Mouse (Mus musculus) ES-E14 (cell line): ENCODE measurements at regions not wholly inside any gene's neighbourhood (a gene's known extent, or its start where the extent isn't known, plus 50 kb on each side); places are given as distances from the start of the nearest gene placed in this dataset.

ENCODE experiments used
- CHD2 ChIP-seq: IDR thresholded peaks from 2 replicates; pipeline ENCODE4 v1.6.1; 2014; ENCODE audit warnings: mild to moderate bottlenecking, low read depth, low read length, inconsistent platforms
- HCFC1 ChIP-seq: IDR thresholded peaks from 2 replicates; pipeline ENCODE4 v1.6.1; 2012; ENCODE audit warnings: low read length, inconsistent platforms, borderline replicate concordance; ENCODE audit not compliant: insufficient read depth
- MAFK ChIP-seq: IDR thresholded peaks from 2 replicates; pipeline ENCODE4 v1.6.1; 2014; ENCODE audit warnings: mild to moderate bottlenecking, low read depth, low read length, inconsistent platforms; ENCODE audit not compliant: insufficient read depth
- ZC3H11A ChIP-seq: IDR thresholded peaks from 2 replicates; pipeline ENCODE4 v1.6.1; 2012; ENCODE audit warnings: low read depth, mild to moderate bottlenecking, inconsistent platforms, low read length, borderline replicate concordance
- ZNF384 ChIP-seq: IDR thresholded peaks from 2 replicates; pipeline ENCODE4 v1.6.1; 2012; ENCODE audit warnings: low read depth, low read length, inconsistent platforms

DNA sequence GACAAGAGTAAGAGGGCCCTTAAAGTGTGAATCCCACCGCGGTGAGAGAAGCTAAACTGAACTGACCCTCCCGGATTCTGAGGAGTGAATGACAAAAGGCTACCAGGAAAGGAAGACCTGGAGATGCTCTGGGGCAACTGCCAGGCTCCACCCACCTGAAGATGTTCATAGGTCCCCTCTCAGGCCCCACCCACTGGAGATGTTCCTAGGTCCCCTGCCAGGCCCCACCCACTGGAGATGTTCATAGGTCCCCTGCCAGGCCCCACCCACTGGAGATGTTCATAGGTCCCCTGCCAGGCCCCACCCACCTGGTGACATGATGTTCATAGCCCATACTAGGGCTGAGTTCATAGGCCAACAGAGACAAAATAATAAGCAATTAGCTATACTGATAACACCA, 54.5 kb upstream of the Tmem132d start:
- TF ChIP-seq CHD2 (no peak), ZNF384 (no peak), HCFC1 (no peak), ZC3H11A (no peak), MAFK (no peak)
